Mouse (Mus musculus): Measurements from ENCODE around the gene Ppp1r3e.

DNA sequence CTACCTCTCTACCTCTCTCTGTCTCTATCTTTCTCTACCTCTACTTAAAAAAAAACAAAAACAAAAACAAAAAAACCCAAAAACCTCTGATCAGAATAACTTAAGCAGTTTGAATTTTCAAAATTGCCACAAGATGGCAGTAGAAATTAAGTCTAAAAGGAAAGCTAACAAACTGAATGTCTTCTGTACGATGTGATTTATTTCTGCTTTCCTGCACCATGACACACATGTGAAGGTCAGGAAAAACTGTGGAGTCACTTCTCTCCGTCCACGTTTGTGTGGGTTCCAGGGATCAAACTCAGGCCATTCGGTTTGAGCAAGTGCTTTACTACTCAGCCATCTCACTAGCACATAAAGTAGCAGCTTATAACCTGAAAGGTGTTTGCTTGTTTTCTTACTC, 33.9 kb downstream of the Ppp1r3e start:
- TF ChIP-seq TAL1 (IDR thresholded peaks at IDR 0.05; ENCODE audit: low read length) (no peak), GATA1 (IDR thresholded peaks at IDR 0.05; ENCODE audit: low read length) (no peak)
